Mouse (Mus musculus) CH12.LX (cell line): ENCODE data around the gene Sesn1. TPM values are rescaled to one million over a fixed set of nuclear protein-coding genes. Genes with fewer than 3 reads are reported as not detected.

Experiments used
- DNase-seq: peaks from one replicate; pipeline ENCODE4 v3.0.0-alpha.2; 2013; ENCODE audit errors: extremely low read depth
- H3K27ac ChIP-seq: 2 replicates; pipeline ENCODE4 v1.5.1; 2012; ENCODE audit warnings: low read depth, mild to moderate bottlenecking, control low read depth, moderate library complexity; ENCODE audit not compliant: insufficient read depth
- H3K27me3 ChIP-seq: replicated peaks from 2 replicates; pipeline ENCODE3; 2012; ENCODE audit warnings: inconsistent platforms
- H3K36me3 ChIP-seq, 2 experiments: replicated peaks in 1 of 2; 2 replicates each; pipeline versions ENCODE3 to v1.6.1; 2012; ENCODE audit warnings: inconsistent platforms in 1 of 2, low read length in 1 of 2, mild to moderate bottlenecking in 1 of 2, mixed read lengths in 1 of 2, moderate library complexity in 1 of 2; ENCODE audit not compliant: control insufficient read depth in 1 of 2, insufficient read depth in 1 of 2
- H3K4me1 ChIP-seq, 2 experiments: 2 replicates each; pipeline ENCODE4 v1.6.1; 2012; ENCODE audit warnings: inconsistent platforms in 1 of 2, moderate library complexity in 1 of 2; ENCODE audit not compliant: insufficient read depth in 2 of 2, control insufficient read depth in 1 of 2
- H3K4me2 ChIP-seq: 2 replicates; pipeline ENCODE4 v1.6.1; 2012; ENCODE audit warnings: low read depth, mild to moderate bottlenecking, control low read depth; ENCODE audit not compliant: poor library complexity, insufficient read depth, severe bottlenecking
- H3K4me3 ChIP-seq, 3 experiments: fragments of 150-350 bp in 1 of 3; sonication (generic) in 1 of 3; replicated peaks in 1 of 3; 2 replicates each; pipeline versions ENCODE3 to v1.5.1; 2011 to 2012; ENCODE audit warnings: low read depth in 2 of 3, low read length in 2 of 3, mild to moderate bottlenecking in 2 of 3, moderate library complexity in 2 of 3, control low read depth in 1 of 3, improper control_type of control experiment in 1 of 3, inconsistent platforms in 1 of 3, mixed read lengths in 1 of 3; ENCODE audit not compliant: poor library complexity in 1 of 3
- H3K79me2 ChIP-seq: replicated peaks from 2 replicates; pipeline ENCODE4 v1.6.1; 2012; ENCODE audit warnings: mild to moderate bottlenecking, moderate library complexity; ENCODE audit not compliant: control insufficient read depth, poor library complexity, insufficient read depth, severe bottlenecking; ENCODE audit errors: extremely low read depth
- H3K9ac ChIP-seq: 2 replicates; pipeline ENCODE4 v1.6.1; 2012; ENCODE audit warnings: low read depth, mild to moderate bottlenecking, control low read depth, moderate library complexity; ENCODE audit not compliant: insufficient read depth
- H3K9me3 ChIP-seq: replicated peaks from 2 replicates; pipeline ENCODE3; 2012; ENCODE audit warnings: low read length, inconsistent platforms, mixed read lengths
- CHD1 ChIP-seq: IDR thresholded peaks from 2 replicates; pipeline ENCODE4 v1.6.1; 2012; ENCODE audit warnings: low read depth, low read length, improper control_type of control experiment, inconsistent platforms
- EP300 ChIP-seq: IDR thresholded peaks from 2 replicates; pipeline ENCODE4 v1.6.1; 2011; ENCODE audit warnings: low read length, improper control_type of control experiment
- GABPA ChIP-seq: IDR thresholded peaks from 2 replicates; pipeline ENCODE4 v1.6.1; 2012; ENCODE audit warnings: low read depth, low read length, improper control_type of control experiment, inconsistent platforms; ENCODE audit not compliant: insufficient replicate concordance
- HCFC1 ChIP-seq: IDR thresholded peaks from 2 replicates; pipeline ENCODE4 v1.6.1; 2012; ENCODE audit warnings: low read depth, mild to moderate bottlenecking, inconsistent platforms, low read length, improper control_type of control experiment
- JUND ChIP-seq: conservative IDR thresholded peaks from 2 replicates; pipeline ENCODE4 v1.6.1; 2011; ENCODE audit warnings: low read depth, low read length, improper control_type of control experiment
- MAZ ChIP-seq: IDR thresholded peaks from 2 replicates; pipeline ENCODE4 v1.6.1; 2012; ENCODE audit warnings: low read depth, mild to moderate bottlenecking, inconsistent platforms, low read length, improper control_type of control experiment, moderate library complexity
- MEF2A ChIP-seq: IDR thresholded peaks from 2 replicates; pipeline ENCODE4 v1.6.1; 2014; ENCODE audit warnings: low read depth, mild to moderate bottlenecking, inconsistent platforms, low read length, improper control_type of control experiment, borderline replicate concordance
- MYC ChIP-seq: IDR thresholded peaks from 2 replicates; pipeline ENCODE4 v1.6.1; 2011; ENCODE audit warnings: low read depth, mild to moderate bottlenecking, improper control_type of control experiment, low read length
- NELFE ChIP-seq: IDR thresholded peaks from 2 replicates; pipeline ENCODE4 v1.6.1; 2011; ENCODE audit warnings: low read depth, low read length, improper control_type of control experiment
- POLR2A ChIP-seq: IDR thresholded peaks from 2 replicates; pipeline ENCODE4 v1.6.1; 2011; ENCODE audit warnings: low read depth, mild to moderate bottlenecking, improper control_type of control experiment, low read length
- SIN3A ChIP-seq: IDR thresholded peaks from 2 replicates; pipeline ENCODE4 v1.6.1; 2012; ENCODE audit warnings: low read length, improper control_type of control experiment, inconsistent platforms
- TBP ChIP-seq: conservative IDR thresholded peaks from 2 replicates; pipeline ENCODE4 v1.6.1; 2011; ENCODE audit warnings: low read depth, low read length, improper control_type of control experiment
- UBTF ChIP-seq: IDR thresholded peaks from 2 replicates; pipeline ENCODE4 v1.6.1; 2012; ENCODE audit warnings: low read depth, mild to moderate bottlenecking, inconsistent platforms, low read length, improper control_type of control experiment, moderate library complexity
- ZC3H11A ChIP-seq: IDR thresholded peaks from 2 replicates; pipeline ENCODE4 v1.6.1; 2012; ENCODE audit warnings: low read depth, mild to moderate bottlenecking, inconsistent platforms, low read length, improper control_type of control experiment
- ZKSCAN1 ChIP-seq: IDR thresholded peaks from 2 replicates; pipeline ENCODE4 v1.6.1; 2012; ENCODE audit warnings: low read depth, inconsistent platforms, low read length, improper control_type of control experiment, borderline replicate concordance
- ZMIZ1 ChIP-seq: IDR thresholded peaks from 2 replicates; pipeline ENCODE4 v1.6.1; 2012; ENCODE audit warnings: low read depth, mild to moderate bottlenecking, inconsistent platforms, low read length, improper control_type of control experiment
- ZNF384 ChIP-seq: IDR thresholded peaks from 2 replicates; pipeline ENCODE4 v1.6.1; 2012; ENCODE audit warnings: low read depth, low read length, improper control_type of control experiment, inconsistent platforms
- dilution Hi-C: fragments of 300-500 bp; cut with MboI; formaldehyde crosslinking; loops from 2 replicates; pipeline ENCODE4 v1.14.3; 2020; ENCODE audit warnings: low sequenced_read_pairs; ENCODE audit not compliant: extremely low pct_unique_long_range_greater_than_20kb, extremely low pct_ligation_motif_present
- in situ Hi-C: fragments of 300-500 bp; cut with MboI; formaldehyde crosslinking; loops from 3 replicates; pipeline ENCODE4 v1.14.3; 2019; ENCODE audit warnings: low sequenced_read_pairs, low pct_ligation_motif_present, low pct_unique_long_range_greater_than_20kb, mixed read lengths
- polyA plus RNA-seq: library from polyadenylated mRNA; unstranded; fragments of >175 nt; gene quantifications from 2 replicates; pipeline ENCODE4 v1.2.1, GENCODE M21; 2012; ENCODE audit warnings: low read depth; ENCODE audit not compliant: insufficient read length
- total RNA-seq, 2 experiments: library from RNA; depleted of rRNA; stranded (reverse); fragments of 300-350 nt in 1 of 2; fragments of >200 nt in 1 of 2; gene quantifications; 2 replicates each; pipeline ENCODE4 v1.2.3; 2012 to 2014

The Sesn1 gene
- total and polyA plus RNA-seq, 3 experiments: 10.4 to 27.8 (median 22.0) TPM

GRCm38 (mm10) chr10:41934633-41935475 lies 125.1 kb downstream of the Sesn1 start:
- H3K79me2 ChIP-seq: no peaks in the 10 kb centered on the region
- peaks cover 5% of the 10 kb centered on the region for H3K9me3 ChIP-seq
- in situ Hi-C loops: no loop called here
- H3K27ac ChIP-seq: no peak overlapping the region
- H3K27me3 ChIP-seq: no peaks in the 10 kb centered on the region
- no peak overlapping the region for H3K4me2 ChIP-seq
- DNase-seq: no peak
- dilution Hi-C loops: no loop called here
- H3K36me3 ChIP-seq: peaks cover 0 to 3% of the 10 kb centered on the region in 2 experiments
- no peak overlapping the region for H3K4me3 ChIP-seq
- H3K4me1 ChIP-seq: peaks cover 16 to 36% of the 10 kb centered on the region in 2 experiments
- TF ChIP-seq NELFE (no peak), TBP (no peak), ZMIZ1 (no peak), ZC3H11A (no peak), UBTF (no peak), ZKSCAN1 (no peak)
- no peak overlapping the region for H3K9ac ChIP-seq

GRCm38 (mm10) chr10:41935476-41935829 lies 125.7 kb downstream of the Sesn1 start:
- TF ChIP-seq MEF2A: no peak
- TF ChIP-seq EP300: no peak
- TF ChIP-seq ZNF384: no peak
- no peak for TF ChIP-seq TBP
- no peak for TF ChIP-seq CHD1
- no peak for TF ChIP-seq POLR2A
- no peak for TF ChIP-seq JUND
- no peak for TF ChIP-seq ZC3H11A
- no peak for TF ChIP-seq GABPA
- dilution Hi-C loops: no loop called here

GRCm38 (mm10) chr10:41936100-41936499 lies 126.4 kb downstream of the Sesn1 start:
- Histone ChIP-seq H3K4me3 (no peak overlapping the region), H3K36me3 (no peaks in the 10 kb centered on the region), H3K79me2 (no peaks in the 10 kb centered on the region), H3K9ac (no peak overlapping the region), H3K27ac (no peak overlapping the region), H3K4me2 (no peak overlapping the region), H3K27me3 (no peaks in the 10 kb centered on the region), H3K4me1 (peaks cover 12 to 36% of the 10 kb centered on the region in 2 experiments), H3K9me3 (peaks cover 10% of the 10 kb centered on the region)
- dilution Hi-C loops (no loop called here), in situ Hi-C loops (no loop called here)
- TF ChIP-seq MAZ (no peak), SIN3A (no peak), MYC (no peak), HCFC1 (no peak)
- no peak for DNase-seq

More at GRCm38 (mm10) chr10:41935476-41935829, 125.7 kb downstream of the Sesn1 start:
- no peaks in the 10 kb centered on the region for H3K27me3 ChIP-seq
- peaks cover 12 to 36% of the 10 kb centered on the region in 2 experiments for H3K4me1 ChIP-seq
- peaks cover 5% of the 10 kb centered on the region for H3K9me3 ChIP-seq
- no peak overlapping the region for H3K4me3 ChIP-seq
- no peak overlapping the region for H3K27ac ChIP-seq
- no peak for DNase-seq
- no peak overlapping the region for H3K9ac ChIP-seq
- H3K4me2 ChIP-seq: no peak overlapping the region
- in situ Hi-C loops: no loop called here
- H3K36me3 ChIP-seq: peaks cover 0 to under 1% of the 10 kb centered on the region in 2 experiments
- no peaks in the 10 kb centered on the region for H3K79me2 ChIP-seq
